In the genomic region with DNA sequence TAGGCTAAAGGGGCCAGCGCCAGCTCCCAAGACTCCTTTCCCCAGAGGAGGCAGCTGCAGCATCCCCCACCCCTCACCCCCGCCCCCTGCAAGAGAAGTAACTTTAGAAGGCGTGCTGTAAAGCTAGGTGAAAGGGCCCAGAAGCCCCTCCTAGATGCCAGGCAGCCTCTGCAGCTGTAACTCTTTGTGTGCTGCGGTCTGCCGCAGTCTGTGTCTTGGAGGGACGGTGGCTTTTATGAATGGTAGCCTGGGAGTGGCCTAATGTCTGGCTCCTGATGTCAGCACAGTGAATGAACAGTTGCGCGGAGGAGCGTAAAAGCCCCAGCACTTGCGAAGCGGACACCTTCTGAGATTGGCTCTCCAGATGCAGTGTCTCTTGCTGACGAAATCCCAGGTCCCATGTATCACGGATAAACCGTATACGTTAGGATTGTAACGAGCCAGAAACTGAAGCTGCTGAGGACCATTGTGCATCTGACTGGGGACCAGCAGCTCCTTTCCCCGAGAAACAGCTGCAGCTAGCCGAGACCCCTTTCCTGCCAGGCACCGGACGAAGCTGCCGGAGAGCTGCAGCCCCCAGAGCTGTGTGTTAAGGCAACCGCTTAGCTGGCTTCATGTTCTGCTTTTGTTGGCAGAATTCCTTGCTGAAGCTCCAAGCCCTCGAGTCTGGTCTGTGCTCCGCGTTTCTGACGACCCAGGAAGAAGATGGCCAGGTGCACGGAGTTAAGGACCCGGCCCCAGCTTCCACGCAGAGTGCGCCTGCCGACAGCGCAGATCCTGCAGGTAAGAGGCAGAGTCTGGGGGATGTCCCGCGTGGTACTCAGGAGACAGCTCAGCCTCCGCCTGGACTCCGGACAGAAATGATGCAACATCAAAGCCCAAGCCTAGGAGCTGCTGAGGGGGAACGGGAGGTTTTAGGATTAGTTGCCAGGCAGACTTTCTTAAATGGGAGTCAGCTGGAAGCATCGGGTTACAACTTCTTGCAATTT, we compare ENCODE assay signal across 9 mouse cellular contexts.
A peak's percentile ranks its signal among the peaks of the same experiment; 100 is the strongest.
DNase-seq lines count a peak whose midpoint lies in the region; ATAC-seq and TF ChIP-seq lines count a peak whose summit lies in the region.
"Had no signal": no experiment of that assay in that cellular context is flagged by ENCODE, and none has a peak within 500 bp of the region (broad histone marks: within the 10 kb centered on the region; RNA-seq: fewer than 3 reads in every experiment).

No protein-coding gene starts in this region.

- peak overlapping the region; percentile 66 for H3K9ac ChIP-seq in hindbrain, embryonic 11.5 days (ENCODE audit: low read depth, low read length)
- H3K9ac ChIP-seq in liver, embryonic 15.5 days = no peak overlapping the region

- 0 out of 2 replicates have a peak, but pooled peaks cover 8% of the 10 kb centered on the region for H3K4me1 ChIP-seq in kidney, adult 2 months (ENCODE audit: control insufficient read depth, insufficient read depth, low read length)
- H3K4me1 ChIP-seq in cerebellum, adult 2 months (ENCODE audit: control insufficient read depth, insufficient read depth, low read length) = peaks cover 15% of the 10 kb centered on the region
- peaks cover 4% of the 10 kb centered on the region; the same call in 1 of the 2 replicates for H3K4me1 ChIP-seq in hindbrain, embryonic 11.5 days (replicated peaks; ENCODE audit: control insufficient read depth, insufficient read depth, low read length)
- no peaks in the 10 kb centered on the region for H3K4me1 ChIP-seq in liver, embryonic 15.5 days (replicated peaks)

- no peak for DNase-seq in kidney, adult 2 months
- no peak for DNase-seq in kidney, adult 8-10 months
- peak; percentile 42 to 54 for DNase-seq in cerebellum, adult 2 months
- peak; percentile 79 for DNase-seq in forelimb bud, embryonic 11.5 days (ENCODE audit: low read depth, low spot score)
- peak; percentile 78 for DNase-seq in hindbrain, embryonic 11.5 days (ENCODE audit: low spot score)
- peak; percentile 13 for DNase-seq in ovary, postnatal 36 days (ENCODE audit: low spot score)
- no peak for DNase-seq in adipocyte (ENCODE audit: low spot score)

- peak overlapping the region; percentile 9; the same call in 1 of the 2 replicates for H3K4me3 ChIP-seq in kidney, adult 2 months (ENCODE audit: insufficient read depth, low read depth, low read length)
- peak overlapping the region; percentile 48 for H3K4me3 ChIP-seq in cerebellum, adult 2 months (replicated peaks; ENCODE audit: insufficient read depth, low read depth, low read length)
- peak overlapping the region; percentile 48 for H3K4me3 ChIP-seq in hindbrain, embryonic 11.5 days (ENCODE audit: low read depth, low read length)
- H3K4me3 ChIP-seq in liver, embryonic 15.5 days (replicated peaks) = no peak overlapping the region

- H3K27me3 ChIP-seq in kidney, adult 2 months (replicated peaks; ENCODE audit: control insufficient read depth, insufficient read depth, low read length) = no peaks in the 10 kb centered on the region
- no peaks in the 10 kb centered on the region for H3K27me3 ChIP-seq in cerebellum, adult 2 months (ENCODE audit: control insufficient read depth, insufficient read depth, low read length)
- no peaks in the 10 kb centered on the region for H3K27me3 ChIP-seq in hindbrain, embryonic 11.5 days (ENCODE audit: control insufficient read depth, insufficient read depth, low read length)
- peaks cover 26% of the 10 kb centered on the region; the same call in 1 of the 2 replicates for H3K27me3 ChIP-seq in liver, embryonic 15.5 days

- no peaks in the 10 kb centered on the region for H3K36me3 ChIP-seq in kidney, adult 2 months (ENCODE audit: control insufficient read depth, insufficient read depth, low read length)
- H3K36me3 ChIP-seq in hindbrain, embryonic 11.5 days (ENCODE audit: control insufficient read depth, insufficient read depth, low read length) = no peaks in the 10 kb centered on the region
- no peaks in the 10 kb centered on the region for H3K36me3 ChIP-seq in liver, embryonic 15.5 days (replicated peaks)
- H3K36me3 ChIP-seq: G1E had no signal

- peak overlapping the region; percentile 83 for H3K4me2 ChIP-seq in hindbrain, embryonic 11.5 days (replicated peaks; ENCODE audit: low read depth, low read length)
- H3K4me2 ChIP-seq in liver, embryonic 15.5 days = peak overlapping the region; percentile 35

- TF ChIP-seq POLR2A in kidney, adult 2 months (IDR thresholded peaks at IDR 0.05; ENCODE audit: low read depth, low read length) = no peak
- no peak for TF ChIP-seq POLR2A in cerebellum, adult 2 months (IDR thresholded peaks at IDR 0.05; ENCODE audit: borderline replicate concordance, insufficient read depth, low read length)

- peak; percentile 87 for ATAC-seq in hindbrain, embryonic 11.5 days (ENCODE audit: low FRiP score)
- ATAC-seq in liver, embryonic 15.5 days (ENCODE audit: insufficient read depth) = no peak

- H3K9me3 ChIP-seq in hindbrain, embryonic 11.5 days (ENCODE audit: control insufficient read depth, low read length) = no peaks in the 10 kb centered on the region
- H3K9me3 ChIP-seq in liver, embryonic 15.5 days (replicated peaks) = no peaks in the 10 kb centered on the region

- TF ChIP-seq CTCF in kidney, adult 2 months (conservative IDR thresholded peaks at IDR 0.05; ENCODE audit: insufficient read depth, insufficient read length, low read depth, low read length) = no peak
- TF ChIP-seq CTCF in cerebellum, adult 2 months (IDR thresholded peaks at IDR 0.05; ENCODE audit: borderline replicate concordance, insufficient read depth, low read depth, low read length) = no peak

- 16% methylated on average over 38 of the region's 38 CpGs for WGBS in kidney, adult 2 months
- WGBS in cerebellum, adult 2 months = 5% methylated on average over 38 of the region's 38 CpGs
- under 1% methylated on average over 37 of the region's 38 CpGs for WGBS in hindbrain, embryonic 11.5 days
- WGBS in liver, embryonic 15.5 days (ENCODE audit: insufficient replicate concordance) = 3% methylated on average over 38 of the region's 38 CpGs

- H3K27ac ChIP-seq in kidney, adult 2 months (ENCODE audit: insufficient read depth, low read depth, low read length) = no peak overlapping the region
- H3K27ac ChIP-seq in cerebellum, adult 2 months (ENCODE audit: insufficient read depth, low read length) = no peak overlapping the region
- H3K27ac ChIP-seq in hindbrain, embryonic 11.5 days (ENCODE audit: low read depth, low read length) = no peak overlapping the region
- no peak overlapping the region for H3K27ac ChIP-seq in liver, embryonic 15.5 days (replicated peaks)

Comparison
In these comparisons a context has a peak if more than half of its experiments do, and no peak if none do; other contexts are left out.
1. DNase-seq: peak in cerebellum, adult 2 months (2 of 2), forelimb bud, embryonic 11.5 days (single experiment), hindbrain, embryonic 11.5 days (single experiment) and ovary, postnatal 36 days (single experiment); none in kidney, adult 2 months (single experiment), kidney, adult 8-10 months (0 of 2) and adipocyte (single experiment).